In genomic region chr1:152304487-152305130, GRCm38 (mm10) we compare ENCODE assay signal across 11 mouse cellular contexts.
A peak's percentile ranks its signal among the peaks of the same experiment; 100 is the strongest.
DNase-seq lines count a peak whose midpoint lies in the region; ATAC-seq lines count a peak whose summit lies in the region.
"Had no signal": no experiment of that assay in that cellular context is flagged by ENCODE, and none has a peak within 500 bp of the region (broad histone marks: within the 10 kb centered on the region; RNA-seq: fewer than 3 reads in every experiment).

No protein-coding gene starts in this region.

- no peaks in the 10 kb centered on the region for H3K4me1 ChIP-seq in midbrain, embryonic 11.5 days (ENCODE audit: control insufficient read depth, insufficient read depth, low read length)
- no peaks in the 10 kb centered on the region for H3K4me1 ChIP-seq in midbrain, embryonic 10.5 days
- H3K4me1 ChIP-seq in heart, embryonic 10.5 days, result peaks cover 11% of the 10 kb centered on the region

- H3K9ac ChIP-seq in midbrain, embryonic 11.5 days (ENCODE audit: low read length), result no peak overlapping the region
- H3K9ac ChIP-seq: neural tube, embryonic 12.5 days had no signal

- no peak overlapping the region for H3K4me2 ChIP-seq in midbrain, embryonic 11.5 days
- H3K4me2 ChIP-seq: neural tube, embryonic 12.5 days had no signal

- DNase-seq in adrenal gland, postnatal 10 days, result peak; percentile 33
- no peak for DNase-seq in adrenal gland, postnatal 14 days
- DNase-seq in midbrain, embryonic 11.5 days (ENCODE audit: low spot score, missing footprints), result peak; percentile 72
- DNase-seq in midbrain, embryonic 10.5 days (ENCODE audit: low spot score), result no peak
- no peak for DNase-seq in heart, embryonic 10.5 days (ENCODE audit: low spot score)
- peak; percentile 12 for DNase-seq in right cerebral cortex, postnatal 25 days
- DNase-seq in spleen, postnatal 14 days (ENCODE audit: low spot score in 2 of 2), result no peak
- DNase-seq in lung, postnatal 14 days, result no peak
- DNase-seq: lung, postnatal 36 days; spleen, adult 18-20 months had no signal

- H3K27me3 ChIP-seq in midbrain, embryonic 11.5 days (ENCODE audit: control insufficient read depth, insufficient read depth, low read length), result no peaks in the 10 kb centered on the region
- no peaks in the 10 kb centered on the region for H3K27me3 ChIP-seq in midbrain, embryonic 10.5 days (ENCODE audit: low read depth, poor library complexity, severe bottlenecking)
- no peaks in the 10 kb centered on the region for H3K27me3 ChIP-seq in heart, embryonic 10.5 days (ENCODE audit: insufficient read depth, poor library complexity, severe bottlenecking)
- H3K27me3 ChIP-seq: neural tube, embryonic 12.5 days had no signal

- H3K4me3 ChIP-seq in midbrain, embryonic 11.5 days (ENCODE audit: low read depth, low read length), result no peak overlapping the region
- H3K4me3 ChIP-seq in midbrain, embryonic 10.5 days, result no peak overlapping the region
- peak overlapping the region; percentile 15; the same call in 1 of the 2 replicates for H3K4me3 ChIP-seq in heart, embryonic 10.5 days
- H3K4me3 ChIP-seq: neural tube, embryonic 12.5 days had no signal

- no peak overlapping the region for H3K27ac ChIP-seq in midbrain, embryonic 11.5 days (ENCODE audit: low read depth, low read length)
- H3K27ac ChIP-seq in midbrain, embryonic 10.5 days (replicated peaks), result no peak overlapping the region
- peak overlapping the region; percentile 86 for H3K27ac ChIP-seq in heart, embryonic 10.5 days
- H3K27ac ChIP-seq: neural tube, embryonic 12.5 days had no signal

- no peak for ATAC-seq in midbrain, embryonic 11.5 days (ENCODE audit: low FRiP score)

- H3K9me3 ChIP-seq in midbrain, embryonic 11.5 days (ENCODE audit: control insufficient read depth, low read length), result no peaks in the 10 kb centered on the region
- H3K9me3 ChIP-seq in midbrain, embryonic 10.5 days (replicated peaks), result no peaks in the 10 kb centered on the region
- H3K9me3 ChIP-seq in heart, embryonic 10.5 days, result no peaks in the 10 kb centered on the region
- H3K9me3 ChIP-seq: neural tube, embryonic 12.5 days had no signal

- WGBS in midbrain, embryonic 11.5 days, result 87% methylated on average over 14 of the region's 14 CpGs
- 91% methylated on average over 14 of the region's 14 CpGs for WGBS in midbrain, embryonic 10.5 days
- WGBS in heart, embryonic 10.5 days, result 40% methylated on average over 14 of the region's 14 CpGs

- H3K36me3 ChIP-seq in midbrain, embryonic 11.5 days (ENCODE audit: control insufficient read depth, insufficient read depth, low read length), result no peaks in the 10 kb centered on the region
- H3K36me3 ChIP-seq in midbrain, embryonic 10.5 days, result no peaks in the 10 kb centered on the region
- H3K36me3 ChIP-seq in heart, embryonic 10.5 days, result no peaks in the 10 kb centered on the region
- H3K36me3 ChIP-seq: neural tube, embryonic 12.5 days had no signal

Comparison
In these comparisons a context has a peak if more than half of its experiments do, and no peak if none do; other contexts are left out.
1. DNase-seq: peak in adrenal gland, postnatal 10 days (single experiment), midbrain, embryonic 11.5 days (single experiment) and right cerebral cortex, postnatal 25 days (single experiment); none in adrenal gland, postnatal 14 days (single experiment), midbrain, embryonic 10.5 days (single experiment), heart, embryonic 10.5 days (single experiment), spleen, postnatal 14 days (0 of 2) and lung, postnatal 14 days (single experiment).